Mouse (Mus musculus): Measurements from ENCODE around the gene Nfix.

Nfix gene

DNA sequence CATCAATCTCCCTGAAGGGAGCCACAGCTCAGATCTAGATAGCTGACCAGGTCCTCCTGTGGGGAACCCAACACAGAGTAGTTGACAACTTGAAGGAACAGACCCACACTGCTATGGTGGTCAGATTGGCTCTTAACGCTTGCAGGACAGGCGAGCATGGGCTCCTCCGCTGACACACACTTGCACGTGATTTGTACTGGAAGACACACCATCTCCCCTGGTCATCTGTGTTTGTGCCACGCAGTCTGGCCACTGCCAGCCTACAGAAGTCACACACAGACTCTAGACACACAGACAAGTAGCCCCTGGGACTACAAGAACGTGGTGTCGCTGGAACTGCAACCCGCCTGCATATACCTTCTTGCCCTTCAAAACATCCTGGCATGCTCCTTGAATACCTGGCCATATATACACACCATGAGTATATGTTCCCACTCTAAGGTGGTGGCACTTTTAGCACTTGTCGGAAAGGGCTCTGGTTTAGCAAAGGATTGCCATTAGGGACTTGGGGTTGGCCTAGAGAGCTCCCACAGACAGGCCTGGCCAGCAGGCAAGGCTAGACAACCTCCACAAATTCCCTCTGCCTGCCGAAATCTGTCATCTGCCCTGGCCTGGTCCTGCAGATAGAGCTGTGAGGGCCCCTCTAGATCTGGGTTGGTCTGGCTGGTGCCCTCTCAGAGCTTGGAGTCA lies 1.6 kb downstream of the Nfix start:
- DNase-seq (ENCODE audit: extremely low read depth, low read depth): no peak

DNA sequence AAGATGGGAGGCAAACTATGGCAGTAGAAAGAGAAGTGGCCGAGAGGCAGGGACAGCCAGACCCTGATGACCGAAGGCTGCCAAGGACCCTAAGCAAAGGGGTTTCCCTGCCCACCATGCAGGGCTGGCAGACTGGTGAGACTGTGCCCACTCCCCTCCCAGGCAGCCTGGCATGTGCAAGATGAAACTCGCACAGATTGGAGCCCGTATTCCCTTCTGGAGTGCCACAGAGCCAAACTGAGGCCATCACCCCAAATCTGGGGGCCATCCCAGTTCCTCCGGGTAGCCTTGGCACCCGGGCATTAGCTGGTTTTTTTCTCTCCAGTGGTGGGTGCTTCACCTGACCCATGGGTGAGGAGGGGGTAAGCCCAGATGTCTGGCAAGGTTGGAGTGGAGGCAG lies 2.2 kb downstream of the Nfix start:
- no peak for DNase-seq (ENCODE audit: extremely low read depth, low read depth)

DNA sequence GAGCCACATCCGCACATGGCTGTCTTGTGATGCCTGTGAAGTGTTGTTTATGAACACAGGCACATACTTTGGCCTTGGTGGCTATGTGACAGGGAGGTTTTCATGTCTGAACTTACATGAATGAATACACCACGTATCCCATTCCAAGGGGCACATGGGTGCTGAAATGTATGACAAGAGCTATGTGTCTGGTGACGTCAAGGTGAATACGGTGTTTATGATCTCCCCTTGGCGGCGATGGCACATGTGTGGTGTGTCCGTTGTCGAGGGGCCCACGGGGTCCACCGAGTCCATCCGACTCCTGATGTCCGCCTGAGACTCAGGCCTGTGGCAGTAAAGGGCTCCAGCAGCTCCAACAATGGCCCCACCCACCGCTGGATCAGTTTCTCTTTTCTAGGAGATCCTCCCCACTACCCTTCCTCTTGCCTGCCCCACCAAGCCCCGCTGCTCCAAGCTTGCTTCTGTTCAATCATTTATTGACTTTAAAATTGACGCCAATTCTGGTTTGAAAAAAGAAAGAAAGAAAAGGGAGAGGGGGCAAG lies 2.8 kb downstream of the Nfix start:
- no peak for DNase-seq (ENCODE audit: extremely low read depth, low read depth)

DNA sequence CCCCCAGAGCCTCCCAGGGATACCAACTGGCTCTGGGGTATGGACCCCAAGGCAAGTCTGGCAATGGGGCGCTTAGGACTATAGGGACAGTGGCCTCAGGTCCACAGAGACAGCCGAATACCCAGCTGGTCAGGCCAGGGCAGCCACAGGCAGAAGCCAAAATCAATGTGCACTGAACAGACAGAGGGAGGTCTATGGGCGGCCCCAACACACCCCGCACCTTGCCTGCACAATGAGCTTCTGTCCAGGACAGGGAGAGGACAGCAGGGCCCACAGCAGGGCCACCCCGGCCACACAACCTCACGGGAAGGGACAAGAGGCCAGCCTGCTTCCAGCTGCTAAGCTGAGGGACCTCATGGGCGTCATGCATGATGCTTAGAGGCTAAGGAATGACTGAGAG lies 5.7 kb downstream of the Nfix start:
- no peak for DNase-seq (ENCODE audit: extremely low read depth, low read depth)

DNA sequence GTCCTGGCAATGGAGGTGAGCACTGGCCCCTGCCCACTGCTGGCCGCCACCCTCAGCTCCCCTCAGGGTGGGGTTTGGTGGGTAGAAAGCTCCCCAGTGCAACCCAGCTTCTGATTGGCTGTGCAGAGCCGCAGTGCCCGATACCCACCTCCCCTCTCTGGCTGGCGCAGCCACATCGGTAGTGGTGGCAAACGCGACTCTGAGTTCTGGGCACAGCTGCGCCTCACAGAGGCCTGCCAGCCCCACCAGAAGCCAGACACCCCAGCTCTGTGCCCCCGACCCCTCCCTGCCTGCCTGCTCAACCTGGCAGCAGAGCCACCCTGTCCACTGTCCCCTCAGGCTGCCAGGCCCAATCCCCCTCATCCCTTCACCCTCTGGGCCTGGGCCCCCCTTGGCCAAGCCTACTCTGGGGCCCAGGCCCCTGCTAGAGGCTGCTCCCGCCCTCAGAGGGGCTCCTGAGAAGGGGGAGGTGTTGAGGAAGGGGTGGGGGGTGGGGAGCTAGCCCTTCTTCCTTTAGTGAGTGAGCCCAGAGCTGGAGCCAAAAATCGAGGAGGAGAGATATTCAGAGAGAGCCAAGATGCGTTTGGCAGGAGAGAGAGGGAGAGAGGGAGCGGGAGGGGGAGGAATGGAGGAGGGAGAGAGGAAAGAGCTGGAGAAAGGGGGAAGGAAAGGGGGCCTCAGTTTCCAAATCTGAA lies 6.2 kb downstream of the Nfix start:
- DNase-seq (ENCODE audit: extremely low read depth, low read depth): no peak

DNA sequence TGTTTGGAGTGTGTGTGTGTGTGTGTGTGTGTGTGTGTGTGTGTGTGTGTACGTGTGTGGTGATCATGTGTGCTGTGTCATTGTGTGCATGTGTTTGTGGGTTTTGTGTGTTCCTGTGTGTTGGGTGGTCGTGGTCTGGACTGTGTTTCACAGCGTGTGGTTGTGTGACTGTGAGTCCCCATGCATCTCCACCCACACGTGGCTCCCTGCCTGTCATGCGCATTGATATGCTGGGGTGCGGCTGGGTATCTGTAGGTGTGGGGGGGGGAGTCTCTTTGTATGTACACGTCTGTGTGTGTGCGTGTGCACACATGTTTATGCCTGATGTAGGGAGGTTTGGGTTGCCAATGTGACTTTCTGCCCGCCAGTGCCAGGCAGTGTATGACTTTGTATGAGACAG lies 7.0 kb downstream of the Nfix start:
- no peak for DNase-seq (ENCODE audit: extremely low read depth, low read depth)

DNA sequence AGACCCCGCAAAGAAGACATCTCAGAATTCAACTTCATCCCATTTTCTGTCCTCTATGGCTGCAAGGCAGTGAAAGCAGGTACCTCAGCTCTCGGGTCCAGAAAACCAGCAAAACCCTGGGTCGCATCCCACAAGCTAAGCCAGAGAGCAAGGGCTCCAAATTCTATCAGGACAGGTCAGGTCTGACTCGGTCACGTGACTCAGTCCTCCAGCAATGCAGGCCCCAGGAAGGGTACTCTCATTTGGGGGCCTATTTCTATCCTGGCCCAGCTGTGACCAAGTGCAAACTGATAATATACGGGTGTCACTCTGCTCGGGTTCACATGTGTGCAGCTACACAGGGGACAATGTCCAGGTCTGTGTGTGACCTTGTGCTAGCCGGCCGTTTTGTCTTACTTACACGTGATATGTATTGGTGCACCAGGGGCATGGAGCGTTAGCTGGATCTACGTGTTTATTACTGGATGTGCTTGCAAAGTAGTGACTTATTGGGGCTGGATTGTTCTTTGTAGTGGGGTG lies 7.7 kb downstream of the Nfix start:
- no peak for DNase-seq (ENCODE audit: extremely low read depth, low read depth)

DNA sequence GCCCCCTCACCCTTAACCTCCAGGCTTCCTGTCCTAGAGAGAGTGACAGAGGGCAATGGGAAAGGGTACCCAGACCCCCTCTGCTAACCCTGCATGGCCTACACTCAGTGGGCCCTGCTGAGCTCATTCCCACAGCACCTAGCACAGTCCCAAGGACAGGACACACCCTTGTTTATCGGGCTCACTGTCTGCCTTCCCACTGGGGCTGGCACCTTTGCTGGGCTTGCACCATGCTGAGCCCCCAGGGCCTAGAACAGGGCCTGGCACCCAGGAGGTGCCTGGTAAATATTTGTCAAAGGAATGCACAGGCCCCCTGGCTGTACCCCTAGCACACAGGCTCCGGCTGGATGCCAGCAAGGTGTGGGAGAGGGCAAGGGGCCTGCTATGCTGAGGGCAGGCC lies 9.6 kb downstream of the Nfix start:
- no peak for DNase-seq (ENCODE audit: extremely low read depth, low read depth)

DNA sequence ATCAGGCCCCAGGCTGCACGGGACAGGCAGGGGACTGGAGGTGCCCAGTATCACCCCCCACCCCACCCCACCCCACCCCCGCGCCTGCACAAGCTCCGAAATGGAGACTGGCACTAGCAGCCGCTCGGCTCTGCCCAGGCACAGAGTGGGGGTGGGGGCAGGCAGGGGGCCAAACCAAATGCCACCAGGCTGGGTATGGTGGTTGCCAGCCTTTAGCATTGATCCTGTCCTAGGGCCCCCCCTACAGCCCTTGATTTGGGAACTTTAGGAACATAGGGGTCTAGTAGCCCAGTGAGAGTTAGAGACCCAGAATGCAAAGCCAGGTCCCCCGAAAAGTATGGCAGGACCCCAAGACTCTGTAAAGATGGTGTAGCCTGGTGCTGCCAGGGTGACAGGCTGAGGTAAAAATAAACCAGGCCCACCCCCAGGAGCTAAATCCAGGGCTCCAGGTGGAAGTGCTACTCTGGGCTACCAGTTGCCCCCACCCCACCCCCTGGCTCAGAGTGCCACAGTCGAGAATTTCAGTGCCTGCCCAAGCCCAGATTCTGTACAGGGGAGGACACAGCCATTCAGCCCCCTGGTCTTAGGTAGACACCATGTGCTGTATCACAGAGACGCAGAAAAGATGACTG lies 10.2 kb downstream of the Nfix start:
- no peak for DNase-seq (ENCODE audit: extremely low read depth, low read depth)

DNA sequence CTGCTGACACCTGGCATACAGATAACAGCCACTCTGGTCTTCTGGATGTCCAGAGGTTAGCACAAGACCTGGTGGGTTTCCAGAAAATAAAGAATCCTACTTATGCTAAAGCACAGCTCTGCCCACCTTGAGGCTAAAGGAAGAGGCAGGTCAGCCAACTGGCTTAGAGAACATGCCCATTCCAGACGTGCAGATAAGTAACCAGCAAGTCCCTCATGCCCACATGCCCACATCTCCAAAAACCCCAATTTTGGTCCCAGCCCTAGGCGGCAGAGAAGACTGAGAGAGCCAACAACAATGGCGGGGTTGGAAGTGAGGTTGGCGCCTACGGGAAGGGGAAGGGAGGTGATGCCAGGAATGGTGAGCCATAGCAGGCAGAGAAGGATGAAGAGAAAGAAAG lies 10.8 kb downstream of the Nfix start:
- DNase-seq (ENCODE audit: extremely low read depth, low read depth): no peak

DNA sequence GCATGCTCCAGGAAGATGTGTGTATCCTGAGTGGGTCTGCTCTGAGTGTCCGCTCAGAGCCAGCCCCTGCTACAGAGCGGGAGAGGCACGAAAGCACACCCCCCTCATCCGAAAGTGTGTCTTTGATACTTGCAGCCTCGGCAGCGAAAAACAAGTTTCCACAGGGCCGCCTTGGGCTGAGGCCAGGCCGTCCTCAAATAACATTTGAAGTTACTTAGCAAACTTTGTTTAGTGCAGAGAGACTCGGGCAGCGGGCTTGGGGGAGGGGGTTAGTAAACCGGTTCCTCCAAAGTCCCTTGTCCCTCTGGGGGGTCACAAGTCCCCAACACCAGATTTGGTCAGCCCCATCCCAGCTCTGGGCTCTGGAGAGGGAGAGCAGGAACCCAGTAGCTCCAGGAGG lies 11.2 kb downstream of the Nfix start:
- no peak for DNase-seq (ENCODE audit: extremely low read depth, low read depth)

DNA sequence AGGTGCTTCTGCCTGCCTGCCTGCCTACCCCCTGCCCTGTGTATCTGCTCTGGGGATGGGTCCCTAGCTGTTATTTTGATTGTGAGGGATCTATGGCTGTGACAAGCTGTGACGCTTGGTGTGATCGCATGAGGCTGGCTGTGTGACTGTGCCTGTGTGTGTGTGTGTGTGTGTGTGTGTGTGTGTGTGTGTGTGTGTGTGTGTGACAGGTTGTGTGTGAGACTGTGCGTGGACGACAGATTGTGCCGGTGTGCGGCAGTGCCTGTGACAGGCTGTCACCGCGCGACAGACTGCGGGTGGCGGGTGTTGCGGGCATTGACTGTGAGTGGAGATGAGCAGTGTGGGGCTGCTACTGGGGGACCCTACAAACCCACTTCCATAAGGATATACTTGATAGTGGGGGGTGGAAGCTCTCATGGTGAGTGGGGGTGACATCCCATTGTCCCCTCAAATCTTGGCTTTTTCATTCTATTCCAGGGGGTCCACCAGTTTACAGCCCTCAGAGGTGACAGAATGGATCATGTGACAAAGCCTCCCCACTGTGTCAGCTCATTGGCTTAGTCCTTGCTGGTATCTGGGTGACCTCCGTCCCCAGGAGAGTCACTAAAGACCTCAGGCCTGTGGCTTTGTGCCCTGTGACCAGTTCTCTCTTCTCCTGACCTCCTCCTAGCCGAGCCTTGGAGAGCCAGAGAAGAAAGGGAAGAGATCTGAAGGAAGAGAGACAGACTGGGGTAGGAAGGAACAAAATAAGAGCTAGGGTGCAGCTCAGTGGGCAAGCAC lies 12.4 kb downstream of the Nfix start:
- no peak for DNase-seq (ENCODE audit: extremely low read depth, low read depth)

DNA sequence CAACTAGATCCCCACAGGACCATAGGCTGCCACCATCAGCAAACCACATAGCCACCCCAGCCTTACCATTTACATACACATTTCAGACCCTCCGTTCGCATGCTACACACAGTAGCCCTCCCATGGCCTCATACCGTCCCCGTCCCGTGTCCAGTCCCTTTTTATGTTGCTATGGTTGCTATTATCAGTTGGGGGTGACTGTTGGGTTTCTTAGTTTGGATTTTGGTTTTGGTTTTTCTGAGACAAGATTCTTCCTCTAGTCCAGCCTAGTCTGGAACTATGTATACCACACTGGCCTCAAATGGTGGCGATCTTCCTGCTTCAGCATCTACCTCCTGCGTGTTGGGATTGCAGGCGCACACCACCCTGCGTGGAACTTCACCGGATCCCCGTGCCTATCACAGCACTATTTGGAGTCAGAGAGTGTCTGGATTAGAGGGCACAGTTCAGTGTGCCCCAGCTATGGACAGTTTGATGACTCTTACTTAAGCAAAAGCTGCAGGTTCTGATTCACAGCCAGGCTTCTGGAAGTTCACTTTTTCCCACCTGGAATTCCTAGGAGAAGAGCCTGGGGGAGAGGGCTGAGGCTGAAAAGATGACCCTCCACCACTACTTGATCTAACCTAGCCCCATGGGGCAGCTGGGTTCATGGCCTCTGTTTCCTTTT lies 13.2 kb downstream of the Nfix start:
- DNase-seq (ENCODE audit: extremely low read depth, low read depth): no peak

DNA sequence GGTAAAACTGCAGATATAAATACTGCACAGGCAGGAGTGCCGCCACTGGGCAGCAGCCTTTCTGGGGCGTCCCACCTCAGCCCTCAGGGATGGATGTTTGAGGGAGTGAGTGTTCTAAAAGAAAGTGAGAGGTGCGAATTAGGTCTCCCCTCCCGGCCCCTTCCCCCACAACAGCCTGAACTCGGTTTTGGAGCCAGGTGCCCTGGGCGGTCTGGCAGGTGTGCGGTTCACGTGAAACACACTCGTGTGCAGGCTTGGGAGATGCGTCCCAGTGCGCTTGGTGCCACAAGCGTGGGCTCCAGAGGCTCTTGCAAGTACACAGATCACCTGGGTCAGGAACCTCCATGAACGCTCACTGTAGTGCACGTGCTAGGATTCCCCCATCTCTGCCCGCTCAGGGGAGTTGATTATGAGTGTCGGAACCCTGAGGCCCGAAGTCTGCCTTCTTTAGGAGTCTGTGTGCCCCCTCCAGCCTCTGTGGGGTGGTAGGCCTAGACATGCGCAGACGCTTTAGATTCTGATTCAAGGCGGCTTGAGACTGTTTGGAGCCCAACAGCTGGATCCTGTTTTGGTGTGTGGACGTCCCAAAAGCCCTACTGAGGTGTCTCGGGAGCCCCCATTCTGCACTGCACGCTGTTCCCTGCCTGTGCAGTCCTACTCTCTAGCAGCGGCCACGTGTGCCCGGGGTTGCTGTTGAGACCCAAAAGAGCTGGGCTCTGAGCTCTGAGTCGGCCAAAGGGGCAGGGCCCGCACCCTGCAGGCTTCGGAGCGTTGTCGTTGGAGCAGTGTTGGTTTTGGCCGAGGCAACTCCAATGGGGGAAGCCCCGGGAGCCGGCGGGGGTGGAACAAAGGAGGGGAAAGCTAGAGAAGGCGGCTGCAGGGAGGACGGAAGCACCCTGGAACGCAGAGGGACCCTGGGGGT lies 14.1 kb downstream of the Nfix start:
- no peak for DNase-seq (ENCODE audit: extremely low read depth, low read depth)

DNA sequence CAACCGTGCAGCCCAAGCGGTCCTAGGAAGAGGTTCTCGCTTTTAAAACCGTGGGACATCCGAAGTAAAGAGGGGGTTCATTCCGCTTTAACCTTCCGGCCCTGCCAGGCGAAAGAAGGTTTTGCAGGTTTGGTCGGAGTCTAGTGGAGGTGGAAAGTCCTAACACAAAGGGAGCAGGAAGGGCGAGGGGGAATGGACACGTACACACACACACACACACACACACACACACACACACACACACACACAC lies 14.7 kb downstream of the Nfix start:
- DNase-seq (ENCODE audit: extremely low read depth, low read depth): no peak

DNA sequence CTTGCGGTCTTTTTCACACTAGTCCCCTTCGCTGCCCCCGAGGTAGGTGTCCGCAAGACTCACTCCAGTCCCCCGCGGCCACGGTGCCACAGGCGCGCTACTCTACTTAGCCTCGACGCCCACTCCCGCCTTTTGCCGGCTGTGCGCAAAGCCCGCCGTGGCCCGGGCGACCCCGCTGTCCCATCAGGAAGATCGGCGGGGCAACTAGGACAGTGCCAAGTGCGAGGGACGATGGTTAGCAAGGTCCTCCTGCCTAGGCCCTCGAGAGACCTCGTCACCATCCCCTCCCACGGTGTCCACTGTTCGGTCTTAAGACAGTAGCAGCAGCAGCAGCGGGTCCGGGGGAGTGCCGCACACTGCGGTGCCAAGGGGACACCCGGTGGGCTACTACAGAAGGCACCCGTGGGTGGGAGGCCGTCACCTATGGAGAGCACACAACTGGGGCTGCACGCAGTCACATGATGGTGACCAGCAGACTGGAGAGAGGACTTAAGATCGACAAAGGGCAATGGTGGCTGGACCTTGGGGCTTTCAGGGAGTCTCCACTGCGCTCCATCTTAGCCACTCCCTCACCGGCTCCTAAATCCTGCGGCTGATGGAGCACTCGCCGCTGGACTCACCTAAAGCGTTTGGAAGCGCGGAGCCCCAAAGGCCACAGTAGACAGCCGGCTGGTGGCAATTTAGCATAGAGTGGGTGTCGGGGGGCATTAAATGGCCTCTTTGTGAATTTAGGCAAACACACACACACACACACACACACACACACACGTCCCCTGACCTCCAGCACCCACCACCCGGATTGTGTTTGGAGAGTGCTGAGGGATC lies 15.3 kb downstream of the Nfix start:
- no peak for DNase-seq (ENCODE audit: extremely low read depth, low read depth)

DNA sequence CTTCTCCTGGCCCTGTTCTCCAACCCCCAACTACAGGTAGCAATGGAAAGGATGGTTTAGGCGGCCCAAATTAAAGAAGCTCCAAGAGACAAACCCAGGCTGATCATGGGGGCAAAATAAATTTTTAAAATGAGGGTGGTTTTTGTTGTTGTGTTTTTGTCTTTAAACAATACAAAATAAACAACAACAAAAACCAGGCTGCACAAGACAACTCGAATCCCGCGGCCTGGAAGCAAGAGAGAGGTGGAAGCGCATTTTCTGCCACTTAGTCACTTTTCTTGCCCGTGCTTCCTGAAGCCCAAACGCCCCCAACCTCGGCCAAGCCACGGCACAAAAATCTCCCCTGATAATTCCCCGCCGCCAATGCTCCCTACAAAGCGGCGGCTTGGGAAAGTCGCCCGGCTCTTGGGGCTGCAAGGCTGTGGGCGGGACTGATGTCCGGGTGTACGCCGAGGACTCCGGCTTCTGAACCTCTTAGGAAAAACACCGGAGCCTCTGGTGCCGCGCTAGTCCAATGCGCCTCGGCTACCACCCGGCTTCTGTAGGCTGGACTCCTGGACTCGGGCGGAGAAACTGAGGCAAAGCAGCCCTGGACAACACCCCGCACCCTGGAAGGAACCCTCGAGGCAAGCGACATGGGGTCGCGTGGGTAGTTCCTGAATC lies 16.1 kb downstream of the Nfix start:
- DNase-seq (ENCODE audit: extremely low read depth, low read depth): no peak

DNA sequence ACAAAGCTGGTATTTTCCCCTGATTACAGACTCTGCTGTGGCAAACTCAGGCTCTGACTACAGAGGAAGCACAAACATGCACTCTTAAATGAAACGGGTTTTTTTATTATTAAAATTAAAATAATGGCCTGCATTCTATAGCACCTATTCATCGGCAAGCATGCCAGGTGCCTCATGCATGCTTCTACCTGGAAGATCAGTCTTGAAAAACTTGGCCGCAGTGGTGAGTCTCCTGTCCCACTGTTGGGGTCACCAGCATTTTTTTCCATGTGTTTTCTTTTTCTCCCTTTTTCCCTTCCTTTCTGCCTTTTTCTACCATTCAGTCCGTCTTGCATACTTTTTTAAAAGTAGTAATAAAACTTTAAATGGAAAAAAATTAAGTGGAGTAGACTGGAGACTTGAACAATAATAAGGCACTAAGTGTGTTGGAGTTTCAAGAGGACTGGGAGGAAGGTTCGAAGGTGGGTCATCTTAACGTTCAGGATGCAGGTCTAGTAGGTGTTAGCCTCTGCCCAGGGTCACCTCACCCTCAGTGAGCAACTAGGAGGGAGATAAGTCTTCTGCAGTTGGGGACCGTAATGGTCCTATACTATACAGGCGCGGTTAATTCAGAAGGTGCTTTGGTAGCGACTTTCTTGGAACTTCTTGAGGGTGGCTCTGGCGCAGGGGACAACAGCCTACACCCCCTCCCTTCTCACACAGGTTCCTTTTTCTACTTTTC lies 16.8 kb downstream of the Nfix start:
- no peak for DNase-seq (ENCODE audit: extremely low read depth, low read depth)
